Mouse (Mus musculus) kidney, embryonic 16.5 days (tissue): Measurements from ENCODE around the gene Pacs2. TPM values are rescaled to one million over a fixed set of nuclear protein-coding genes. Genes with fewer than 3 reads are reported as not detected.

Experiments used
- ATAC-seq: fragments of 200-750 bp; cut with Nextera tagmentation; 2 replicates; pipeline ENCODE4 v1.8.0; 2017; ENCODE audit warnings: moderate TSS enrichment; ENCODE audit not compliant: low FRiP score, low TSS enrichment
- H3K27ac ChIP-seq: fragments of 300-500 bp; sonication (generic); 2 replicates; pipeline ENCODE4 v1.5.1; 2014; ENCODE audit warnings: low read length
- H3K27me3 ChIP-seq: fragments of 300-500 bp; sonication (generic); 2 replicates; pipeline ENCODE4 v1.6.1; 2014; ENCODE audit warnings: low read length, control low read depth, mixed read lengths; ENCODE audit not compliant: insufficient read depth
- H3K36me3 ChIP-seq: fragments of 300-500 bp; sonication (generic); 2 replicates; pipeline ENCODE4 v1.6.1; 2014; ENCODE audit warnings: low read length, control low read depth, mixed read lengths; ENCODE audit not compliant: insufficient read depth
- H3K4me1 ChIP-seq: fragments of 300-500 bp; sonication (generic); 2 replicates; pipeline ENCODE4 v1.6.1; 2014; ENCODE audit warnings: low read length, control low read depth, mixed read lengths; ENCODE audit not compliant: insufficient read depth
- H3K4me2 ChIP-seq: fragments of 300-500 bp; sonication (generic); replicated peaks from 2 replicates; pipeline ENCODE4 v1.6.1; 2014; ENCODE audit warnings: low read depth, low read length
- H3K4me3 ChIP-seq: fragments of 300-500 bp; sonication (generic); 2 replicates; pipeline ENCODE4 v1.5.1; 2014; ENCODE audit warnings: mild to moderate bottlenecking, low read length
- H3K9ac ChIP-seq: fragments of 300-500 bp; sonication (generic); replicated peaks from 2 replicates; pipeline ENCODE4 v1.6.1; 2014; ENCODE audit warnings: low read length
- H3K9me3 ChIP-seq: fragments of 300-500 bp; sonication (generic); 2 replicates; pipeline ENCODE4 v1.6.1; 2016; ENCODE audit warnings: low read length, control low read depth
- WGBS: fragments of 180-500 bp; shearing (Covaris S2); extraction: QIAGEN DNeasy Blood & Tissue Kit; methylation state at CpG from one replicate; pipeline ENCODE4 v1.1.7; 2014; 5-methylcytosine and 5-hydroxymethylcytosine counted together
- polyA plus RNA-seq: library from polyadenylated mRNA; unstranded; fragments of >200 nt; fragmentation: Nextera tagmentation; extraction: Ambion mirVana; gene quantifications from 2 replicates; pipeline ENCODE4 v1.2.1, GENCODE M21; 2015

Pacs2 gene
- polyA plus RNA-seq, 1 experiment from 2014 or later: 13.8 TPM

- H3K4me3 ChIP-seq: no peak overlapping the region
- 54% methylated on average over 11 of the region's 11 CpGs for WGBS
- H3K4me2 ChIP-seq: no peak overlapping the region
- peak overlapping the region; percentile 18; the same call in 1 of the 2 replicates for H3K9ac ChIP-seq
- peaks cover 28% of the 10 kb centered on the region for H3K4me1 ChIP-seq
- no peaks in the 10 kb centered on the region for H3K27me3 ChIP-seq
- peak overlapping the region; percentile 72 for H3K27ac ChIP-seq
- ATAC-seq: peak; percentile 79
- H3K9me3 ChIP-seq: no peaks in the 10 kb centered on the region
- H3K36me3 ChIP-seq: 0 out of 2 replicates have a peak, but pooled peaks cover 2% of the 10 kb centered on the region
Observed at GRCm38 (mm10) chr12:113032296-113033250, 18.3 kb downstream of the Pacs2 start.

GRCm38 (mm10) chr12:113035093-113035492 lies 20.8 kb downstream of the Pacs2 start:
- Histone ChIP-seq H3K4me2 (no peak overlapping the region), H3K27me3 (no peaks in the 10 kb centered on the region), H3K36me3 (0 out of 2 replicates have a peak, but pooled peaks cover 2% of the 10 kb centered on the region), H3K9ac (no peak overlapping the region), H3K9me3 (no peaks in the 10 kb centered on the region), H3K4me3 (no peak overlapping the region), H3K27ac (no peak overlapping the region), H3K4me1 (peaks cover 27% of the 10 kb centered on the region)
- no peak for ATAC-seq
- WGBS: 92% methylated on average over 2 of the region's 2 CpGs

GRCm38 (mm10) chr12:113036996-113037395 lies 22.7 kb downstream of the Pacs2 start:
- 0 out of 2 replicates have a peak, but pooled peaks cover 2% of the 10 kb centered on the region for H3K36me3 ChIP-seq
- H3K9ac ChIP-seq: no peak overlapping the region
- no peaks in the 10 kb centered on the region for H3K27me3 ChIP-seq
- no peak overlapping the region for H3K27ac ChIP-seq
- no peak overlapping the region for H3K4me3 ChIP-seq
- peaks cover 20% of the 10 kb centered on the region for H3K4me1 ChIP-seq
- 85% methylated on average over 4 of the region's 4 CpGs for WGBS
- ATAC-seq: no peak
- H3K4me2 ChIP-seq: no peak overlapping the region
- no peaks in the 10 kb centered on the region for H3K9me3 ChIP-seq

GRCm38 (mm10) chr12:113038414-113038813 lies 24.1 kb downstream of the Pacs2 start:
- Histone ChIP-seq H3K4me2 (no peak overlapping the region), H3K9me3 (no peaks in the 10 kb centered on the region), H3K27me3 (no peaks in the 10 kb centered on the region), H3K27ac (no peak overlapping the region), H3K4me1 (peaks cover 6% of the 10 kb centered on the region), H3K4me3 (no peak overlapping the region), H3K36me3 (0 out of 2 replicates have a peak, but pooled peaks cover 2% of the 10 kb centered on the region), H3K9ac (no peak overlapping the region)
- WGBS: 84% methylated on average over 4 of the region's 4 CpGs
- ATAC-seq: no peak

GRCm38 (mm10) chr12:113041481-113042439 lies 27.5 kb downstream of the Pacs2 start:
- 0 out of 2 replicates have a peak, but pooled peaks have one; percentile 32 for ATAC-seq
- H3K27me3 ChIP-seq: no peaks in the 10 kb centered on the region
- no peak overlapping the region for H3K4me3 ChIP-seq
- WGBS: 71% methylated on average over 15 of the region's 15 CpGs
- no peak overlapping the region for H3K9ac ChIP-seq
- H3K4me1 ChIP-seq: no peaks in the 10 kb centered on the region
- H3K9me3 ChIP-seq: no peaks in the 10 kb centered on the region
- H3K27ac ChIP-seq: no peak overlapping the region
- no peak overlapping the region for H3K4me2 ChIP-seq
- H3K36me3 ChIP-seq: peaks cover 10% of the 10 kb centered on the region; the same call in 1 of the 2 replicates

GRCm38 (mm10) chr12:113042543-113042942 lies 28.2 kb downstream of the Pacs2 start:
- H3K4me3 ChIP-seq: no peak overlapping the region
- no peaks in the 10 kb centered on the region for H3K9me3 ChIP-seq
- no peak overlapping the region for H3K4me2 ChIP-seq
- WGBS: 90% methylated on average over 2 of the region's 2 CpGs
- H3K27ac ChIP-seq: no peak overlapping the region
- no peak overlapping the region for H3K9ac ChIP-seq
- ATAC-seq: no peak
- no peaks in the 10 kb centered on the region for H3K4me1 ChIP-seq
- H3K27me3 ChIP-seq: no peaks in the 10 kb centered on the region
- H3K36me3 ChIP-seq: peaks cover 17% of the 10 kb centered on the region

GRCm38 (mm10) chr12:113044916-113045677 lies 30.8 kb downstream of the Pacs2 start:
- Histone ChIP-seq H3K27ac (no peak overlapping the region), H3K36me3 (peaks cover 32% of the 10 kb centered on the region), H3K9ac (no peak overlapping the region), H3K4me1 (no peaks in the 10 kb centered on the region), H3K27me3 (no peaks in the 10 kb centered on the region), H3K4me3 (no peak overlapping the region), H3K4me2 (no peak overlapping the region), H3K9me3 (no peaks in the 10 kb centered on the region)
- WGBS: 87% methylated on average over 3 of the region's 3 CpGs
- 0 out of 2 replicates have a peak, but pooled peaks have one; percentile 26 for ATAC-seq

GRCm38 (mm10) chr12:113046861-113047260 lies 32.6 kb downstream of the Pacs2 start:
- Histone ChIP-seq H3K4me2 (no peak overlapping the region), H3K9ac (no peak overlapping the region), H3K27ac (no peak overlapping the region), H3K36me3 (peaks cover 42% of the 10 kb centered on the region), H3K27me3 (no peaks in the 10 kb centered on the region), H3K9me3 (no peaks in the 10 kb centered on the region), H3K4me3 (no peak overlapping the region), H3K4me1 (peaks cover 9% of the 10 kb centered on the region)
- ATAC-seq: no peak
- WGBS: 85% methylated on average over 15 of the region's 15 CpGs

- H3K4me1 ChIP-seq: peaks cover 13% of the 10 kb centered on the region
- no peaks in the 10 kb centered on the region for H3K9me3 ChIP-seq
- H3K9ac ChIP-seq: no peak overlapping the region
- H3K27me3 ChIP-seq: no peaks in the 10 kb centered on the region
- H3K4me2 ChIP-seq: no peak overlapping the region
- WGBS: 89% methylated on average over 5 of the region's 5 CpGs
- no peak for ATAC-seq
- no peak overlapping the region for H3K4me3 ChIP-seq
- peaks cover 51% of the 10 kb centered on the region for H3K36me3 ChIP-seq
- no peak overlapping the region for H3K27ac ChIP-seq
Observed at GRCm38 (mm10) chr12:113048103-113048502, 33.8 kb downstream of the Pacs2 start.
